Mouse (Mus musculus) ovary, postnatal 10 days (tissue): ENCODE results near the gene Gria4.
"Not testable (repeated sequence)": the region's sequence is repeated elsewhere in the genome, so short reads cannot be mapped to it uniquely, and the experiment has no call there.

Source experiments
- DNase-seq: peaks from one replicate; pipeline ENCODE4 v3.0.0; 2022; ENCODE audit warnings: low spot score

Gene Gria4

GRCm38 (mm10) chr9:4795544-4796288, at the start of gene Gria4:
Gria4 (minus strand) TSS chr9:4796234.
- DNase-seq: peak; percentile 13

GRCm38 (mm10) chr9:4810941-4811340, 14.9 kb upstream of the Gria4 start:
- not testable (repeated sequence) for DNase-seq

DNA sequence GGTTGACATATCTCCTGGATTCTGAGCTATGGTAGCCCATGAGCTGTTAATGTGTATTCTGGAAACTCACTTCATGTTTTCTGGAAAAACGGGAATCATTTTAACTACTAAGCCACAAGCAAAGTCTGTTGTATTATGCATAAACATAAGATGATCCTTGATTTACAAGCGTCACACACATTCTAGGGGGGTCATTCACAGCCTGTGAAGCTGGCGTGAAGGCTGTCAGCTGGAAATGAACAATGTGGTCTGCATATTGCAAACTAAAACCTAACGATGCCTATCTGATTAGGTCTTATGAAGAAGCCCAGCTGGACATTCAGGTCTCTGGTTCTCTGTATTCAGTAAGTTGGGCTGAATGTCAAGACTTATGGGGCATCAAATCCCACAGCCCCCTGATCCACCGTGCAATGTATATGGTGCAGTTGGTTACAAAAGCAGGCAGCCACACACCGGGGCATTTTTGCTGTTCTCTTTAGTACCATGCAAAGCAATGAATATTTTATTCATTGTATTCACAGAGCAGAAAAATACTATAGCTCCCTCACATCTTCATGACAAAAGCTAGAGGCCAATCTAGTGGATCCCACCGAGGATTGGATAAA, 7.2 kb upstream of the Gria4 start:
- no peak for DNase-seq

- DNase-seq: no peak
Observed at GRCm38 (mm10) chr9:4797396-4797795, 1.4 kb upstream of the Gria4 start.

DNA sequence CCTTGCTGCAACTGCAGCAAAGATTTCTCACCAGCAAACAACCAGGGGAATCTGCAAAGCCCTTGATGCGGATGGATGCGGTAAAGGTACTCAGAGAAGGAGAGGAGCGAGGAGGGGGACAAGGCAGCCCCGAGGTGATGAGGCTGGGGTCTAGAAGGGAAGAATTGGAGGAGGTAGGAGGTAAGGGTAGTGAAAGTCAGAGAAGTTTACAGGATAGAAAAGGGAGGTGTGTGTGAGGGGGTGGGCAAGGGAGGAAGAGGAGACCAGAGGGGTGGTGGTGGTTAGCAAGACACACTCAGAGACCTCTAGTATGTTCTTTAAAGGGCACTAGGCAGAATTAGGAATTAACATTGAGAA, 233 bp upstream of the Gria4 start:
- no peak for DNase-seq

- no peak for DNase-seq
Observed at GRCm38 (mm10) chr9:4795075-4795474, 959 bp downstream of the Gria4 start.

DNA sequence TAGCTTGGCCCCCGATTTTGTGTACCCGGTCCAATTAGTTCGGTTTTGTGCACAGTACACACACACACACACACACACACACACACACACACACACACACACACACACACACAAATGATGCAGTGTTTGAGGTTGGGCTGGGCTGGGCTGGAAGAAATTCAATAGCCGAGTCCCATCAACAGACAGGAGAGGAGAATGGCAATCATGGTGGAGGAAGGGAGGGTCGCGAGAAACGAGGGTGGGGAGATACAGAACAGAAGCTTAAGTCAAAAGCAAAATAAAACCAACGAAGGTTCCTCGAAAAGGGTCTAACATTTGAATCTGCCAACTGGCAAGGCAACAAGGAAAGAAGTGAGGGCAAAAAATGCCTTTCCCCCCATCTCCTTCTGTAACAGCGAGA, 1.6 kb downstream of the Gria4 start:
- no peak for DNase-seq

DNA sequence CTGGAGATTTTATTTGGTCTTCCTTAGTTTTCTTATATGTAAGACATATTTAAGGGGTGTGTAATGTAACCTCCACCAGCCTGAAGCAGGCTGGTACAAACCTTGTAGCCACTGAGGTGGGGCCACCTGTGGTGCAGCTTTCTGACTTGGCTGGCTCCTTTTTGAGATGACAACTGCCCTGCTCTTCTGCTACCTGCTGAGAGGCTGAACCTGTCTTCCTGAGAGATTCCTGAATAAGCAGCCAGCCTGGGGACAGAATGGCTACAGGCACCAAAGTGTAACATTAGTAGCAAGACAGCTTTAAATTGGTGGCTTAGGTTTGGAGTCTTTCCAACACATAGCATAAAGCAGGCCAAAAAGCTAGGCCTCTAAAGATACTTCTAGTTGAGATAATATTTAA, 46.6 kb downstream of the Gria4 start:
- DNase-seq: not testable (repeated sequence)

DNA sequence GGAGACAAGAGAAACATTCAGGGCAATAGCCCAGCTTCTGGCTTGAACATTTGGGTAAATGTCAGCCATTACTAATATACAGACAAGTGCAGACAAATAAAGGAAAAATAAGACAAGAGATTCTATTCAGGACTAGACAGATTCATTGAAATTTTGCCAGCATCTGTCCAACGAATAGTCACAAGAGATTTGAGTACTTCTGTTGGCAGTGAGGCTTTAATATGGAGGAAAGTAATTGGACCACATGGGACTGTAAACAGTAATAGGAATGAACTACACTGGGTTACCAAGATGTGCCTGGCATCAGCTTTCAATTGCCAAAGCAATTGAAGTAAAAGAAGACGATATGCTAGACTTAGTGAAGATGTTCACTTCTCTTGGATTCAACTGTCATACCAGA, 81.9 kb downstream of the Gria4 start:
- no peak for DNase-seq

DNA sequence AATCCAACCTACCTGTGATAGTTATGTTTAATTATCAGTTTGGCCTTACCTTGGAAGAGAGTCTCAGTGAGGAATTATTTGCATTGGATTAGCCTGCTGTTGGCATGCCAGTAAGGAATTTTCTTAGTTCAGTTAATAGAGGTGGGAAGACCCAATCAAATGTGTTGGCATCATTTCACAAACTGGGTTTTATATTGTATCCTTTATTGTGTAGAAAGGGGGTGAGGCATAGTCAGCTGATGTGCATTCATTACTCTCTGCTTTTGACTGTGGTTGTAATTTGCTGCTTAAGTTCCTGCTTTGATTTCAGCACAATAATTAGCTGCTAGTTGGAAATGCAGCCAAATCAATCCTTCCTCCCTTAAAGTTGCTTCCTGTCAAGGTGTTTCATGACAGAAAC, 83.7 kb downstream of the Gria4 start:
- no peak for DNase-seq

DNA sequence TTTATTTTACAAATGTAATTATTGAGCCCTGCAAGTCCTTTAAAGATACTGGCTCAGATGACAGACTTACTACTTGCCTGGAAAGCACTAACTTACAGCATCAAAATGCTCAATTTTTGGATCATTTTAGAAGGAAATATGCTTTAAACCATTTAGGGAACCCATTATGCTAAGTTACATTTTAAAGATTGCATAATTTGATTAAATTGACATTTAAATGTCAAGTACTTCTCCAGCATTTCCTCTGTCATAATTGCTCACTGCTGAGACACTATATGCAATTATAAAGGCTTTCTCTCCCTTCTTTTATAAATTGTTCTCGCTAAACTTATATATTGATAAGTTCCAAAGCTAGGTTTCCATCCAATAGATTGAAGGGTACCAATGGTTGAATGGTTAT, 108.9 kb downstream of the Gria4 start:
- DNase-seq: no peak

DNA sequence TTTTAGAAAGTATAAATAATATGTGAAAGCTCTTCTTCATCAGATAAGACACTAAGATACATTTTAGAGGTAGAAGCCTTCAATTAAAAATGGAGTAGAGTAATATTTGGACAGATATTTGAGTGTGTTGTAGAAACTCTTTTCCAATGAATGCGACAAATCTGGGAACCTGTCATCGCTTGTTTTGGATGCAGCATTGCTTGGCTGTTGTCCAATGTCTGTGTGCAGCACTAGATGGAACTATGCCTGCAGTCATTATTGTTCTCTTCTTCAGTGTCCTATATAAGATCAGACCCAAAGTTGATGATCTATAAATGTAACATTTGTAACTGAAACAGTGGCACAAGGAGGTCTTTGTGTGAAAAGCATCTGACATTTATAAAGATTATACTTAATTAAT, 115.8 kb downstream of the Gria4 start:
- DNase-seq: no peak

DNA sequence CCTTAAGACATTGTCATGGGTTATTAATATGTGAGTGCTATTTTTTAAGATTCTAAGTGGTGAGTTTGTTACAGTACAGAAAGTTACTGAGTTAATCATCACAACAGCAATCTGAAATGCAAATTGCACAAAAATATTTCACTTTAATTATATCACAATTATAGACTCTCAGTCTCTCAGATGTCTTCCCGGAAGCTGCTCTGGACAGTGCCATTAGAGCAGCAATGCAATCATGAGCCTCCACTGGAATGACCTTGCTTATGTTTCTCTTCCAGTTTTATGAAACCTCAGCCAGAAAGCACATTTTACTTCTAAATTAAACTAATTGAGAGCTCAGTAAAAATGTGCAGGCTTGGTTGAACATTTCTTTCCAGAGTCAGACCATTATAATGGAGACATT, 116.9 kb downstream of the Gria4 start:
- no peak for DNase-seq

GRCm38 (mm10) chr9:4665691-4666090, 130.3 kb downstream of the Gria4 start:
- DNase-seq: no peak

DNA sequence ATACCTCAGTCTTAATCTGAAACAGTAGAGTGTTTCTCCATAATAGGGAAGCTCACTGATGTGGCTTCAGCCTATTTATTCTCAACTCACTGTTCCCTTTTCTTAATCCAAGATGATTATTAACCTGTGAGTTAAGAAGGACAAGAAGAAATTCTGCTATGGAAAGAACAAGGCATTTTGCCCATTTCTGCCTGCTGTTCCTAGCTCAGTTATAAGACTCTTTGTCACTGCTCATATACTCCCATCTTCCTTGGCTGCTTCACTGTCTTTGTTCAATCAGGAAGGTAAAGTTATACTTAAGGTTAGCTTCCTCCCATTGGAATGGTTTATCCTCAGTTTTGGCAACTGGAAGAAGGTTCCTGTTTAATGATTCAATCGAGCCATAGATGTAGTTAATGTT, 133.6 kb downstream of the Gria4 start:
- no peak for DNase-seq

DNA sequence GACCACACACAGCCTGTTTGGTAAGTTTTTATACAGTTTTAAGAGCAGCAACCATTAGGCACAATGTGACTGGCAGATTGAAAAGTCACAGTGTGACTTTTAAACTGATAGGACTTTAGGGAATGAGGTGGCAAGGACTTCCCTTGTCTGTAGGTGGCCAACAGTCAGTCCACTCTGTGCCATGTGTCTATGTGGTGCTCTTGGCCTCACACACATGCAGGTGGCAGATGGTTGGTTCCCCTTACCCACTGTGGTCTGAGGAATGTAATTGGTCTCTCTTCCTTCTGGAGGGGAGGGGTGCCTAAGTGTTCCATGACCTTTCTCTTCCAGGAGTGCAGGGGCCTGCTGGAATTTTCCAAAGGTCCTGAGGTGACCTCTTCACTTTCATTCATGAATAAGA, 137.1 kb downstream of the Gria4 start:
- DNase-seq: no peak

- DNase-seq: no peak
Observed at GRCm38 (mm10) chr9:4654333-4654732, 141.7 kb downstream of the Gria4 start.

DNA sequence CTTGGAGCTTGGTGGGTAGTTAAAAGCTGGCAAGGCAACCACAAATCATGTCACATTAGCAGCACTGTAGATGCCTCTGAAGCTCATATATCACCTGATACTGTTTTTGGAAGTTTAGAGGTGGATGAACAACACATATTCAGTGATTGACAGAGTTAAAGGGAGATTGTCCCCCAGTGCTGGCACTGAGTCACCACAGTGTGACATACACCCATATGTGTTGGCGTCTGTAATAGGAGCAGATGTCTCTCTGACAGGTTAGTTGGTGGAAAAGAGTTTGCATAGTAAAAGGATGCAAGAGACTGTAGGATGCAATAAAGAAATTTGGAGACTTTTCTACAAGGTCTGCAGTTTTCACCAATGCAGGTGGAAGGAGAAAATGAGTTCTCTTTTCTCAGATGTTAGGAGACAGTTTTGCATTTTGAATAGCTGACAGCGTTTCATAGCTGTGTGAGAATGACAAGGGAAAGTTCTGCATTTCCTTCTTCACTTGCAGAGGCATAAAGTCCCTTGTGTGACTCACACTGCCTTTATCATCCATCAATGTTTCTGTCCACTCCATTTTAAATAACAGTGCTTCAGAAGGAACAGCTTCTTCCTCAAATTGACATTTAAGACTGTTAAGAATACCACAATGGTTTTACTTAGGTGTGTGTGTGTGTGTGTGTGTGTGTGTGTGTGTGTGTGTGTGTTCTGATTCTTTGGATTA, 156.7 kb downstream of the Gria4 start:
- no peak for DNase-seq

DNA sequence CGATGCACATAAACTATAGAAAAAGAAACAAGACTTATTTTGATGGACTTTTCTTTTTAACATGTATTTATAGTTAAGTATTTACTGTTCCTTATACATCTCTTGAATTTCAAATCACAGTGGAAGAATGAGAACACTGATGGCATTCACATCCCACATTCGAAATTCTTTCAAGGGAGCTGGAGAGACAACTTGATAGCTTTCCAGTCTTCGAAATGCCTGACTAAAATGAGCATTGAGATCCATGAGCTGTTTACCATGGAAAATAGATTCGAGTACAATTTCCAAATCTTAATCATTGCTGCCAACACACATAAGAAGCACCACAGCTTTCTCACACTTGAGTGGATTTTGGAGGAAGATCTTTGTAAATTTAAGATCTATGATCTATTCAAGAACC, 164.1 kb downstream of the Gria4 start:
- DNase-seq: no peak

DNA sequence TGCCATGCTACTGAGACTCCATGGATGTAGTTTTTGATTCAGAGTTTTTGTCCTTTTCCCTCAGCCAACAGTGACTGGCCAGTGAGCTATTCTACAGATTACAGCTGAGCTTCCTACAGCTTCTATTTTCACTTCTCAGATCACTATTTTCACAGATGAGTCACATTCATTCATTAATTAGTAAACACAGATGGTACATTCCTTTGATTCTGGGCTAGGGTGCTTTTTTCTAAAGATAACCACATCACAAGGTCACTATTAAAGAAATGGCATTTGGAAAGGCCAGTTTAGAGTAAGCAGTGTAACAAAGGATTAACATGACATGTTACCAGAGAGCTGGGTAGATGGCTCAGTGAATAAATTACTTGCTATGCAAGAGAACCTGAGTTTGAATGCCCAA, 180.7 kb downstream of the Gria4 start:
- no peak for DNase-seq

GRCm38 (mm10) chr9:4605354-4605753, 190.7 kb downstream of the Gria4 start:
- no peak for DNase-seq

DNA sequence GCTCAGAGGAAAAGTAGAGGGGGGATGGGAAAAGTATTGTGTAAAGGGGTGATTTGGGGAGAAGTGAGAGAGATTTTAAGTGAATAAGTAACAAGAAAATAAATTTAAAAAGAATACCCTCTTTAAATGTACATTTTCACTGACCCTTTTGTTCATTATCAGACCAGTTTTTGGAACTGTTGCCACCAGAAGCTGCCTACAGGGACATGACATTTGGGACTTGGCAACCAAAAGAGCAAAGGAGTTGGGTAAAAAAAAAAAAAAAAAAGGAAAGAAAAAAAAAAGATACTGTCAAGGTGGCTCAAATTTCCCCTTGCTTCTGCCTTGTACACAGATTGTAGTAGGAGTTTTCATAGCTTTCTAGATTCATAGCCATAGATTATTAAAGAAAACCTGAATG, 191.8 kb downstream of the Gria4 start:
- DNase-seq: no peak

GRCm38 (mm10) chr9:4601788-4602187, 194.2 kb downstream of the Gria4 start:
- DNase-seq: no peak

GRCm38 (mm10) chr9:4573596-4573995, 222.4 kb downstream of the Gria4 start:
- no peak for DNase-seq
